Mouse (Mus musculus) olfactory bulb, adult 2 months (tissue): ENCODE data around the gene Saxo1.

Source experiments
- CTCF ChIP-seq: fragments of 200-500 bp; IDR thresholded peaks from 2 replicates; pipeline ENCODE4 v1.5.1; 2012; ENCODE audit warnings: low read depth, mild to moderate bottlenecking, low read length, moderate library complexity; ENCODE audit not compliant: insufficient read depth
- POLR2A ChIP-seq: fragments of 200-500 bp; IDR thresholded peaks from 2 replicates; pipeline ENCODE4 v1.6.1; 2012; ENCODE audit warnings: mild to moderate bottlenecking, low read depth, low read length, moderate library complexity; ENCODE audit not compliant: insufficient read depth

DNA sequence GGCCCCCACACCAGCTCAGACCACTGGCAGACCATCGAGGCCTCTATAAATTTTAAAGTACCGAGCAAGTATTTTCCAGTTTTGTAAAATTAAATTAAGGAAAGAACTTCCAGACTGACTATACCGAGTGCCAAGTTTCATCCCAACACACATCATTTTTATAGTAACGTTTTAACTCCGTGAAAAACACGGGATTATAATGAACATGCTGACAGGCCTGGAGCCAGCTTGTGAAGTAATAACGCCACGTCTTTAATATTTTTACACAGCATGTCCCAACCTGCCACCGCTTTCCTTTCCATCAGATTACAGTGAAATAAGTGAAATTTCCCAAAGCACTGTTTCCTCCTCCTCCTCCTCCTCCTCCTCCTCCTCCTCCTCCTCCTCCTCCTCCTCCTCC lies 149.7 kb downstream of the Saxo1 start:
- TF ChIP-seq CTCF = no peak
- no peak for TF ChIP-seq POLR2A
